In genomic region chrX:38313626-38314210, GRCm38 (mm10) we compare ENCODE assay signal across 18 mouse cellular contexts. TPM values are rescaled to one million over a fixed set of nuclear protein-coding genes. Genes with fewer than 3 reads are reported as not detected.
A peak's percentile ranks its signal among the peaks of the same experiment; 100 is the strongest.
DNase-seq lines count a peak whose midpoint lies in the region; ATAC-seq and TF ChIP-seq lines count a peak whose summit lies in the region.
"Had no signal": no experiment of that assay in that cellular context is flagged by ENCODE, and none has a peak within 500 bp of the region (broad histone marks: within the 10 kb centered on the region; RNA-seq: fewer than 3 reads in every experiment).

No protein-coding gene starts in this region.

- no peak for TF ChIP-seq CTCF in hindbrain, postnatal 0 days (IDR thresholded peaks at IDR 0.05; ENCODE audit: low read depth)

- H3K4me3 ChIP-seq in hindbrain, embryonic 12.5 days, result no peak overlapping the region
- no peak overlapping the region for H3K4me3 ChIP-seq in hindbrain, postnatal 0 days (ENCODE audit: low read length)
- no peak overlapping the region for H3K4me3 ChIP-seq in forebrain, embryonic 12.5 days (replicated peaks)
- H3K4me3 ChIP-seq in neural tube, embryonic 13.5 days, result no peak overlapping the region
- H3K4me3 ChIP-seq: embryonic facial prominence, embryonic 13.5 days; liver, embryonic 15.5 days had no signal

- no peaks in the 10 kb centered on the region for H3K9me3 ChIP-seq in hindbrain, embryonic 12.5 days (replicated peaks)
- no peaks in the 10 kb centered on the region for H3K9me3 ChIP-seq in hindbrain, postnatal 0 days (ENCODE audit: low read length)
- no peaks in the 10 kb centered on the region for H3K9me3 ChIP-seq in forebrain, embryonic 12.5 days
- H3K9me3 ChIP-seq in neural tube, embryonic 13.5 days, result no peaks in the 10 kb centered on the region
- H3K9me3 ChIP-seq: embryonic facial prominence, embryonic 13.5 days; liver, embryonic 15.5 days had no signal

- WGBS in hindbrain, embryonic 12.5 days, result 68% methylated on average over 6 of the region's 6 CpGs
- WGBS in hindbrain, postnatal 0 days, result 49% methylated on average over 6 of the region's 6 CpGs
- WGBS in forebrain, embryonic 12.5 days, result 47% methylated on average over 6 of the region's 6 CpGs
- 28% methylated on average over 6 of the region's 6 CpGs for WGBS in neural tube, embryonic 13.5 days

- H3K4me2 ChIP-seq in hindbrain, embryonic 12.5 days (replicated peaks), result no peak overlapping the region
- no peak overlapping the region for H3K4me2 ChIP-seq in hindbrain, postnatal 0 days (ENCODE audit: low read depth, low read length)
- H3K4me2 ChIP-seq in forebrain, embryonic 12.5 days, result no peak overlapping the region
- no peak overlapping the region for H3K4me2 ChIP-seq in neural tube, embryonic 13.5 days
- H3K4me2 ChIP-seq: embryonic facial prominence, embryonic 13.5 days; liver, embryonic 15.5 days had no signal

- H3K27ac ChIP-seq in hindbrain, embryonic 12.5 days, result peak overlapping the region; percentile 80
- H3K27ac ChIP-seq in hindbrain, postnatal 0 days, result no peak overlapping the region
- peak overlapping the region; percentile 81 for H3K27ac ChIP-seq in forebrain, embryonic 12.5 days
- peak overlapping the region; percentile 91 for H3K27ac ChIP-seq in neural tube, embryonic 13.5 days (replicated peaks)
- H3K27ac ChIP-seq: embryonic facial prominence, embryonic 13.5 days; liver, embryonic 15.5 days had no signal

- ATAC-seq in hindbrain, embryonic 12.5 days (ENCODE audit: low FRiP score), result peak; percentile 53
- ATAC-seq in hindbrain, postnatal 0 days, result no peak
- no peak; the same call in 1 of the 2 replicates for ATAC-seq in forebrain, embryonic 12.5 days (ENCODE audit: low FRiP score)
- ATAC-seq in neural tube, embryonic 13.5 days (ENCODE audit: low read depth), result no peak; the same call in none of the 2 replicates
- ATAC-seq in erythroblast, adult 5-6 weeks (replicated peaks; ENCODE audit: low FRiP score, poor library complexity, severe bottlenecking), result no peak
- ATAC-seq: intestine, postnatal 0 days had no signal

- DNase-seq in hindbrain, postnatal 0 days (ENCODE audit: low spot score), result no peak
- peak; percentile 61 for DNase-seq in gastrocnemius, postnatal 25 days
- DNase-seq in cerebellum, postnatal 25 days, result no peak
- no peak for DNase-seq in testis, postnatal 14 days (ENCODE audit: low spot score)
- DNase-seq: cerebellum, postnatal 14 days; heart, postnatal 14 days; kidney, postnatal 4 days; right cerebral cortex, postnatal 4 days had no signal

- no peaks in the 10 kb centered on the region for H3K27me3 ChIP-seq in hindbrain, embryonic 12.5 days
- H3K27me3 ChIP-seq in hindbrain, postnatal 0 days (ENCODE audit: insufficient read depth, low read length), result no peaks in the 10 kb centered on the region
- H3K27me3 ChIP-seq in forebrain, embryonic 12.5 days, result peaks cover 10% of the 10 kb centered on the region; the same call in 1 of the 2 replicates
- H3K27me3 ChIP-seq in neural tube, embryonic 13.5 days, result no peaks in the 10 kb centered on the region; the same call in 1 of the 2 replicates
- H3K27me3 ChIP-seq: embryonic facial prominence, embryonic 13.5 days; liver, embryonic 15.5 days had no signal

- no peaks in the 10 kb centered on the region for H3K36me3 ChIP-seq in hindbrain, embryonic 12.5 days
- no peaks in the 10 kb centered on the region for H3K36me3 ChIP-seq in hindbrain, postnatal 0 days (ENCODE audit: insufficient read depth, low read length)
- no peaks in the 10 kb centered on the region for H3K36me3 ChIP-seq in forebrain, embryonic 12.5 days (replicated peaks)
- no peaks in the 10 kb centered on the region for H3K36me3 ChIP-seq in neural tube, embryonic 13.5 days
- H3K36me3 ChIP-seq: embryonic facial prominence, embryonic 13.5 days; liver, embryonic 15.5 days had no signal

- no peak overlapping the region for H3K9ac ChIP-seq in hindbrain, embryonic 12.5 days
- H3K9ac ChIP-seq in hindbrain, postnatal 0 days (replicated peaks; ENCODE audit: low read length), result no peak overlapping the region
- no peak overlapping the region for H3K9ac ChIP-seq in forebrain, embryonic 12.5 days
- H3K9ac ChIP-seq in neural tube, embryonic 13.5 days, result no peak overlapping the region
- H3K9ac ChIP-seq: embryonic facial prominence, embryonic 13.5 days; liver, embryonic 15.5 days had no signal

- 0 out of 2 replicates have a peak, but pooled peaks cover 3% of the 10 kb centered on the region for H3K4me1 ChIP-seq in hindbrain, embryonic 12.5 days
- H3K4me1 ChIP-seq in hindbrain, postnatal 0 days (ENCODE audit: insufficient read depth, low read length), result no peaks in the 10 kb centered on the region
- H3K4me1 ChIP-seq in forebrain, embryonic 12.5 days, result peaks cover 12% of the 10 kb centered on the region
- peaks cover 21% of the 10 kb centered on the region; the same call in 1 of the 2 replicates for H3K4me1 ChIP-seq in neural tube, embryonic 13.5 days (replicated peaks)
- H3K4me1 ChIP-seq: embryonic facial prominence, embryonic 13.5 days; liver, embryonic 15.5 days had no signal

RNA-seq across cellular contexts. Expression of gene Atp1b4, which starts 2.3 kb away (rescaled TPM):
- polyA plus RNA-seq in hindbrain, embryonic 12.5 days (2016; fragmentation: Nextera tagmentation; extraction: Ambion mirVana), result 0.06 and 0.40 TPM in 2 replicates
- 0.47 TPM in 1 of 2 replicates, not detected in the other for total RNA-seq in hindbrain, postnatal 0 days (2014; rRNA removed)
- not detected in 2 replicates for polyA plus RNA-seq in hindbrain, postnatal 0 days (2015; fragmentation: Nextera tagmentation; extraction: Ambion mirVana)
- polyA plus RNA-seq in forebrain, embryonic 12.5 days (2016; fragmentation: Nextera tagmentation; extraction: Ambion mirVana), result not detected in 2 replicates
- total RNA-seq in gastrocnemius, postnatal 25 days (2021), result 10 to 100 TPM in 1 of 2 experiments, 1 to 10 TPM in 1; 7.3 to 10.9 TPM
- polyA plus RNA-seq in neural tube, embryonic 13.5 days (2015; fragmentation: Nextera tagmentation; extraction: Ambion mirVana), result 0.14 and 0.21 TPM in 2 replicates
- not detected in 2 replicates for total RNA-seq in erythroblast, adult 5-6 weeks (2015; ENCODE audit: low replicate concordance)
- 0.42 TPM in 1 of 2 replicates, not detected in the other for total RNA-seq in erythroblast, adult 5-6 weeks (2017; ENCODE audit: low replicate concordance)
- total RNA-seq: heart, postnatal 14 days; layer of hippocampus, postnatal 25 days; MEL had no signal
- polyA plus RNA-seq: intestine, postnatal 0 days; limb, embryonic 11.5 days had no signal
